Mouse (Mus musculus): ENCODE results near the gene Mgll.

The Mgll gene

DNA sequence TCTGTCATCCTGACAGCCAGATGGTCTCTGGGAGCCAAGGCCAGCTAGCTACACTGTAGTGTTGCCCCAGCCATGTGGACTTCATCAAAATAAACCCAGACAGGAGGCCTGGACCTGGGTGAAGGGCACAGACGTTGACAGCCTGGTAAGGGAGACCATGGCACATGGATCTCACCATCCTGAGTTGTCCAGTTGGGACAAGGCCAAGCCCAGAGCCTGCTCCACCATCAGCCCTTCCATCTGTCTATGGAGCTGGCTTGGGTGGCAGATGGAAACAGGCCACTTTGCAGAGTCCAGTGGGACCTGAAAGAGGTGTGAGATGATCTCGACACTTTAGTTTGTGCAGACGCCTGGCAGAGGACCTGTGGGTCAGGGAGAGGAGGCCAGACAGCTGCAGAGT, 76.5 kb downstream of the Mgll start:
- DNase-seq (ENCODE audit: low spot score in 2 of 2) = no peak

- peak; percentile 44 to 57 for DNase-seq (ENCODE audit: low spot score in 2 of 2)
Observed at GRCm38 (mm10) chr6:88803051-88803450, 78.8 kb downstream of the Mgll start.

DNA sequence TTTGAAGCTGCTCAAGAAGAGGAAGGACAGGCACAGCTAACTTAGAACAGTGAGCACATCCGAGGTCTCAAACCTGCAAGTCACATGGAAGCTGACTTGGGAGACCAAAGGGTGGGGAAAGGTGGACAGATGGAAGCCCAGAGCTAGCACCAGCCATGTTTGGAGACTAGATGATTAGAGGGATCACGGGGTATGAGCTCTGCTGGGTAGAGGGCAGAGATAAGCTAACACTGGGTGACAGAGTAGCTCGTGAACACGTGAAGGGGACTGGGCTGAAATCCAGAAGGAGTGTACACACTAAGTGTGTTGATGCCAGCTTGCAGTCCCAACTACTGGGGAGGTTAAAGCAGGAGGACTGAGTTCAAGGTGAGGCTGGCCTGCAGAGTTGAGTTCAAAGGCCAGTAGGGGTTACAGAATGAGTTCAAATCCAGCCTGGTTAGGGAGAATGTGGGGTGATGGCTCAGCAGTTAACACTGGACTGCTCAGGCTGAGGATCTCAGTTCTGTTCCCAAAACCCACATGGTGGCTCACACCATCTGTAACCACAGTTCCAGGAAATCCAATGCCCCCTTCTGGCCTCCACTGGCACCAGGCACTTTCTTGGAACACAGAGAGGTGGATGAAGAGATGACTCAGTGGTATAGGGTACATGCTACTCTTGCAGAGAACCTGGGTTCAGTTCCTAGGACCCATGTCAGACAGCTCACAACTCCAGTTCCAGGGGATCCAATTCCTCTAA, 79.9 kb downstream of the Mgll start:
- DNase-seq (ENCODE audit: low spot score in 2 of 2) = peak; percentile 28 to 48

GRCm38 (mm10) chr6:88804966-88805577, 80.9 kb downstream of the Mgll start:
- no peak for DNase-seq (ENCODE audit: low spot score in 2 of 2)

- DNase-seq (ENCODE audit: low spot score in 2 of 2) = no peak
Observed at GRCm38 (mm10) chr6:88809091-88810037, 85.2 kb downstream of the Mgll start.

GRCm38 (mm10) chr6:88810291-88810690, 86.1 kb downstream of the Mgll start:
- DNase-seq (ENCODE audit: low spot score in 2 of 2) = no peak

DNA sequence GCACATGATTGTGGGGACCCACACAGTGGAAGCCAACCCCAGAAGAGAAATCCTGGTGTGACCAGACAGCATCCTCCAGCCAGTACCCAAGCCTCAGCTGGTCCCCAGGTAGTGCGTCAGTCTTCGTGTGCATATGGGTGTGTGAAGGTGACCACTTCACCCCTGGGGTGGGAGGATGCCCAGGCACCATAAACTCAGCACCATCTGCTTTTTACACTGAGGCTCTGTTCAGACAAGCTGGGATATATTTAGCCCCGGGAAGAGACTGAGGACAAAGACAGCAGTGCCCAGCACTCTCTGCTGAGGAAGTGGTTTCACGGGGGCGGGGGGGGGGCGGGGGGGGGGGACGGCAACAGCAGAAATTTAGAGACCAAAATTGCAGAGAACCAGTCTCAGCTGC, 87.2 kb downstream of the Mgll start:
- DNase-seq (ENCODE audit: low spot score in 2 of 2) = no peak

GRCm38 (mm10) chr6:88811880-88812400, 87.7 kb downstream of the Mgll start:
- DNase-seq (ENCODE audit: low spot score in 2 of 2) = no peak

DNA sequence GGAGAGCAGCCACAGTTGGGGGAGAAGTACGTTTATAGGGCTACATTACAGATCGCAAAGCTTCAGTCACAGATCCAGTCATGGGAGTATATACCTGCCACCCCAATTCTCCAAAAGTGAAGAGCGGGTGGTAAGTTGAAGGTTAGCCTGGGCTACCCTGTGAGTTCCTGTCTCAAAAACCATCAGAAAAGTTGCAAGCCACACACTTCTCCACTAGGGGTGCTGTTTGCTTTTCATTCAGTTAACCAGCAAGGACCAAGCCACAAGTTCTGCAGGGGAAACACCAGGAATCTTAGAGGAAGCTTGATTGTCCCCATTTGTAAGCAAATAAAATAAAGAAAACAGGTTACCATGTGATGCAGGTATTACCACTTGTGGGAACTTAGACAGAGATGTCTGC, 88.7 kb downstream of the Mgll start:
- peak; percentile 40 to 63 for DNase-seq (ENCODE audit: low spot score in 2 of 2)

DNA sequence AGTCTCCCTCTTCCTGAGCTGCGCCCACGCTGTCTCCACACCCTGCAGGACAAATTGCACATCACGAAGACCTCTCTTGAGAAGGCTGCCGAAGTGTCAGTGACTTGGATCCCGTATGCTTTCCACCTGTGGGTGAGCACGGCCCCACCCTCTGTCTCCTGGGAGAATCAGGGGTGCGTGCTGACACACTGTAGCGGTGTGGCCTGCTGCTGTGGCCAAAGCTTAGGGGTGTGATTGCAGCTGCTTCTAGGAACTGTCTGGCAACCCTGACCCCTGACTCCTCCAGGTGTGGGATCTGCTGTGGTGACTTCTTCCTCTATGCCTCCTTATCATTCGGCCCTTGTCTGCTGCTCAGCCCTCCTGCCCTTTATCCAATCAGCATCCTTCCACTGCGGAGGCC, 89.6 kb downstream of the Mgll start:
- no peak for DNase-seq (ENCODE audit: low spot score in 2 of 2)

DNA sequence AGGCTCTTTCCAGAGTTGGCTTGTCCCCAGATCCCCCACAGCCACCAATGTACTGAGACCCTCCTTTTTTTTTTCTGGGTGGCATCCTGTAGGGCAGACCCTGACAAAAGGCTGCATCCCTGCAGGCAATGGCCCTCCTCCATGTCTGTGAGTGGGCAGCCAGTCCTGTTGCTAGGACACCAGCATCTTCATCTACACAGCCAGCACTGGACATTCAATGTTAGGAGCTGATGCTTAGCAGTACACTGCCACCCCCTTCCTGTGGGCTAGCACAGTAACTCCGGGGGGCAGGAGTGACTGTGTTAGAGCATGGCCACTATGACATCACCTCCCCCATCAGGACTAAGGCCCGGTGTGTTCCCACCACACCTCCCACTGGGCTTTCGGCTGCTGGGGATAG, 90.8 kb downstream of the Mgll start:
- DNase-seq (ENCODE audit: low spot score in 2 of 2) = no peak

DNA sequence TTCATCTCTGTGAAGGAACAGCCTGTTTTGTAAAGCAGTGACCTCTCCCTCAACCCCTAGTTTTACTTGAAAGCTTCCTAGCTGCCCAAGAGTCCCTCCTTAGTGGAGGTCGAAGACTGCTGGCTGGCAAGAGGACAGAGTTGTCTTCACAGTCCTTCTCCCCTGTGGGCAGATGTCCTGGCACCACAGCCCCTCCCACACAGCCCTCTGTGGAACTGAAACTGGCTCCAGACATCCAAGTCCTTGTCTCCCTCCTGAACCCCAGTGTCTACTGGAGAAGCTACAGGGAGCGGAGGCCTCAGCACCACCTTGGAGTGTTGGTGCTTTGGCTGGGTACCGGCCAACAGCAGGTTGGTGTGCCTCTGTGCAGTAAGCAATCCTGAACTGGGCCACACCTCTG, 91.3 kb downstream of the Mgll start:
- DNase-seq (ENCODE audit: low spot score in 2 of 2) = no peak

DNA sequence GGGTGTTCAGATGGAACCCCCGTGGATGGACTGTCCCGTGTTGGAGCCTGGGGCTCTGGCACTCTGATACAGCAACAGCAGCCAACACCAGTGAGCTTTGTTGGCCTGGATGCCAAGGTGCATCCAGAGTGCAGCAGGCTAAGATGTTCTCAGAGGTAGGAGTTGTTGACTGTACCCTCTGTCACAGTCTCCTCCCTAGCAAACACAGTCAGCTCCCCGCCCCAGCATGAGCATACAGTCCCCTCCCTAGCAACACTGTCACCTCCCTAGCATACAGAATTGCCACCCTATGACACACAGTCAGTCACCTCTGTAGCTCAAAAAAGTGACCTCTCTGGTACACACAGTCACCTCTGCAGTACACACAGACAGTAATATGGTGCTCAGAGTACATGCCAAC, 92.7 kb downstream of the Mgll start:
- no peak for DNase-seq (ENCODE audit: low spot score in 2 of 2)

GRCm38 (mm10) chr6:88820853-88821252, 96.6 kb downstream of the Mgll start:
- no peak for DNase-seq (ENCODE audit: low spot score in 2 of 2)

GRCm38 (mm10) chr6:88821294-88821693, 97.1 kb downstream of the Mgll start:
- DNase-seq (ENCODE audit: low spot score in 2 of 2) = no peak

GRCm38 (mm10) chr6:88821901-88822300, 97.7 kb downstream of the Mgll start:
- DNase-seq (ENCODE audit: low spot score in 2 of 2) = peak; percentile 28 to 45

DNA sequence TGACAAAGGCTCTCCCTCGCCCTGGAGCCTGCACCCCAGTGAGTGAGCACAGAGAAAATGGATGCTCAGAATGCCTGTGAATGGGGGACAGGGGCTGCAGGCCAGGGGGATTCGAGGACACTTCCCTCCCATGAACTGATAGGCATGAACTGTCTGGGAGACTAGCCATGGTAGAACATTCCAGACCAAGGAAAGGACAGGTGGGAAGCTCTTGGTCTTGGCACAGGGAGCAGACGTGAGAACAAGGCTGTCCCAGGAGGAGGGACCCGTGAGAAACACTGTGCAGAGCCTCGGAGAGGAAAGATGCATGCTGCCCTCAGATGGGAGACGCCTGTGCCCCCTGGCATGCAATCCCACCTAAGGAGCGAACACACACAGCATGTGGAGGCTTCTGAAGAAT, 100.0 kb downstream of the Mgll start:
- DNase-seq (ENCODE audit: low spot score in 2 of 2) = no peak

DNA sequence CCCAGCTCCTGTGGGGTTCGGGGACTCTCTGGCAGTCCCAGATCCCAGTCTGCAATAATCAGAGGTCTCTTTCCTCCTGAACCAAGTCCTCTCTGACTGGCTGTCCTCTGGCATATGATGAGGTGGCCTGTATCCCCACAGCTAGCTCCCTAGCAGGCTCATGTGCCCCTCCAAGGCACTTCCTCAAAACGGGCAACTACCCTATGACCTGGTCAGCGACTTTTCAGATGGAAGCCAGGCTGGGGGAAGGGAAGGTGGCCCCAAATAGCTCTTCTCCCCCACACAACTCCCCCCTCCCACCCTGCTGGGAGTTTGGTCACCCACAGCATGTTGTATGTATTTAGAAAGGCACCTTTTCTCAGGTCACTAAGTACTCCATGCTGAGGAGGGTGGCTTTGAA, 101.9 kb downstream of the Mgll start:
- no peak for DNase-seq (ENCODE audit: low spot score in 2 of 2)

GRCm38 (mm10) chr6:88826545-88826944, 102.3 kb downstream of the Mgll start:
- peak; percentile 22 to 53 for DNase-seq (ENCODE audit: low spot score in 2 of 2)

DNA sequence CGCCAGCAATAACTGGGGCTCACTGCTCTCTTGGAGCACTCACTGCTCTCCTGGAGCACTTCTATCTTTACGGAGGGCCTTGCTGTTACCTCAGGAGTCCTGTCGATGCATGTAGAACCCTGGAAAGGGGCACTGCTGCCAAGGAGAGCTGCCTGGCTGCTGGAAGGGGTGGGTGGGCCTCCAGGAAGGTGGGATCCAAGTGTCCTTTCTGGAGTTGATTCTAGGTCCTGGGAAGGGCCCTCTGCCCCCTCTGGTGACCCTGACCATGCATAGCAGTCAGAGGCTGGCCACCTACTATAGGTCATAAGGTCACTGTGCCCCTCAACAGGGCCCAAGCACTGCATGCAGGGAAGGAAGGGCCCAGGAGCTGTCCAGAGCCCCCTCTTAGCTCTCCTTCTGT, 102.8 kb downstream of the Mgll start:
- DNase-seq (ENCODE audit: low spot score in 2 of 2) = no peak

GRCm38 (mm10) chr6:88827395-88828205, 103.4 kb downstream of the Mgll start:
- DNase-seq (ENCODE audit: low spot score in 2 of 2) = peak in 1 of 2 experiments; percentile 33

Data from spleen, postnatal 36 days (tissue).